Mouse (Mus musculus) regulatory T cell (primary cell): ENCODE data around the gene Plekha5.
"Not testable (repeated sequence)": the region's sequence is repeated elsewhere in the genome, so short reads cannot be mapped to it uniquely, and the experiment has no call there.

ENCODE experiments used
- in situ Hi-C: fragments of 300-600 bp; cut with MboI, MseI; formaldehyde crosslinking; loops from one replicate; pipeline ENCODE4 v1.15.1; 2025; ENCODE audit warnings: high pct_unique_total_duplicates

The Plekha5 gene

GRCm38 (mm10) chr6:140576133-140576532 lies 152.3 kb downstream of the Plekha5 start:
- in situ Hi-C loops, result no loop called here

GRCm38 (mm10) chr6:140576961-140577821 lies 153.3 kb downstream of the Plekha5 start:
- in situ Hi-C loops, result no loop called here

- in situ Hi-C loops, result no loop called here
These were observed 153.9 kb downstream of the Plekha5 start for GRCm38 (mm10) chr6:140577822-140578170.

GRCm38 (mm10) chr6:140578985-140579384 lies 155.1 kb downstream of the Plekha5 start:
- in situ Hi-C loops, result not testable (repeated sequence)

GRCm38 (mm10) chr6:140580170-140580569 lies 156.3 kb downstream of the Plekha5 start:
- in situ Hi-C loops, result loop anchor here (5.0 kb wide), 1 partner anchor 107 kb away; no protein-coding TSS in a partner anchor

- in situ Hi-C loops, result loop anchor here (5.0 kb wide), 1 partner anchor 51 kb away; no protein-coding TSS in a partner anchor
These were observed 162.9 kb downstream of the Plekha5 start for GRCm38 (mm10) chr6:140586714-140587259.

GRCm38 (mm10) chr6:140591331-140591730 lies 167.5 kb downstream of the Plekha5 start:
- in situ Hi-C loops, result no loop called here

- in situ Hi-C loops, result no loop called here
These were observed 168.9 kb downstream of the Plekha5 start for GRCm38 (mm10) chr6:140592713-140593112.

GRCm38 (mm10) chr6:140593420-140594170 lies 169.7 kb downstream of the Plekha5 start:
- in situ Hi-C loops, result no loop called here

GRCm38 (mm10) chr6:140595551-140595950 lies 171.7 kb downstream of the Plekha5 start:
- in situ Hi-C loops, result not testable (repeated sequence)

GRCm38 (mm10) chr6:140597381-140598329 lies 173.8 kb downstream of the Plekha5 start:
- in situ Hi-C loops, result no loop called here

- in situ Hi-C loops, result no loop called here
These were observed 174.7 kb downstream of the Plekha5 start for GRCm38 (mm10) chr6:140598516-140598915.

GRCm38 (mm10) chr6:140599337-140599736 lies 175.5 kb downstream of the Plekha5 start:
- in situ Hi-C loops, result no loop called here

GRCm38 (mm10) chr6:140600671-140601070 lies 176.8 kb downstream of the Plekha5 start:
- in situ Hi-C loops, result not testable (repeated sequence)

- in situ Hi-C loops, result no loop called here
These were observed 177.3 kb downstream of the Plekha5 start for GRCm38 (mm10) chr6:140601175-140601574.

GRCm38 (mm10) chr6:140603228-140603944 lies 179.5 kb downstream of the Plekha5 start:
- in situ Hi-C loops, result no loop called here

GRCm38 (mm10) chr6:140605173-140605572 lies 181.3 kb downstream of the Plekha5 start:
- in situ Hi-C loops, result not testable (repeated sequence)

- in situ Hi-C loops, result no loop called here
These were observed 181.9 kb downstream of the Plekha5 start for GRCm38 (mm10) chr6:140605732-140606131.

- in situ Hi-C loops, result no loop called here
These were observed 182.7 kb downstream of the Plekha5 start for GRCm38 (mm10) chr6:140606534-140606933.

GRCm38 (mm10) chr6:140608666-140609065 lies 184.8 kb downstream of the Plekha5 start:
- in situ Hi-C loops, result no loop called here
